Mouse (Mus musculus) cerebellum, adult 11 months (tissue): Measurements from ENCODE around the gene Pcbd1.
"Not testable (repeated sequence)": the region's sequence is repeated elsewhere in the genome, so short reads cannot be mapped to it uniquely, and the experiment has no call there.

Source experiments
- DNase-seq: peaks from one replicate; pipeline ENCODE4 v3.0.0; 2022

The Pcbd1 gene

DNA sequence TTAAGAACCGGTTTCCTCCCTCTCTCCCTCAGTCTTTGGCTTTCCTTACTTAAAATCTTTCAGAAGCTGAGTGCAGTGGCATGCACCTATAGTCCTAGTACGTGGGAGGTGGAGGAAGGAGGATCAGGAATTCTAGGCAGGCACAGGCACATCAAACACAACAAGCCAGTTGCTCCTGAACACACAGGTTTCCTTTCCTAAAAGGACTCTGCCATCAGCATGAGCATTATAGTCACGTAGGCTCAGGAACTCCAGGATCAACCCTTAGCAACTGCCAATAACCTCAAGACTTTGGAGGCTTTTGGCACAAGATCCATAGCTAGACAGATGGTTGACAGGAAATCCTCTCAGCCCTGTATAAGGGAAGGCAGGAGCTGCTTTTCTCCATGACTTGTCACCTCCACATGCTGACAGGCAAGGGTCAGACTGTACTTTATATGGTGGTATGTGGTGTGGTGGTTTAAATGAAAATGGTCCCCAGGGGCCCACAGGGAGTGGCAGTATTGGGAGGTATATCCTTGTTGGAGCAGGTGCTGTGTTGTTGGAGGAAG is 14.5 kb downstream of the Pcbd1 start:
- DNase-seq = peak; percentile 39

DNA sequence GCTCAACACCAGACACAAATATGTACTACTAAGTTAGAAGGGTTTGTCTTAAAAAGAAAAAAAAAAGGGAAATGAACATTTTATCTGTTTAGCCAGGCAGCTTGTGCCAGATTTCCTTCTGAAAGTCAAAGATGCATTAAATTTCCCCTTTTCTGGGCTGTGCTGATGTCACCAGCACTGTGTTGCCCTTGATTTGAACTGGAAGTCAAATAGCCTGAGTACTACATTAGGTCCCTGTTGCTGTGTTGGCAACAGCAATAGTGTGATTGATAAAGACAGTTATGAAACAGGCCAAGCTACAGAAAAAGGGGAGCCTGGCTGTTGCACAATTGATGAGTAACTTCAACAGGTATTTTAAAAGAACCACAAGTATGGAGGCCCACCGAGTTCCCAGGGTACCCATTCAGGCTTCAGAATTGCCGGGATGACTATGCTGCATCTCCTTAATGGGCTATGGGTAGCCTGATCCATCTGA is 25.2 kb downstream of the Pcbd1 start:
- DNase-seq = no peak

GRCm38 (mm10) chr10:61121732-61122131 is 32.6 kb downstream of the Pcbd1 start:
- not testable (repeated sequence) for DNase-seq

- DNase-seq = no peak
These were observed 34.3 kb downstream of the Pcbd1 start for GRCm38 (mm10) chr10:61123276-61123913.

GRCm38 (mm10) chr10:61124462-61124861 is 35.3 kb downstream of the Pcbd1 start:
- DNase-seq = no peak

DNA sequence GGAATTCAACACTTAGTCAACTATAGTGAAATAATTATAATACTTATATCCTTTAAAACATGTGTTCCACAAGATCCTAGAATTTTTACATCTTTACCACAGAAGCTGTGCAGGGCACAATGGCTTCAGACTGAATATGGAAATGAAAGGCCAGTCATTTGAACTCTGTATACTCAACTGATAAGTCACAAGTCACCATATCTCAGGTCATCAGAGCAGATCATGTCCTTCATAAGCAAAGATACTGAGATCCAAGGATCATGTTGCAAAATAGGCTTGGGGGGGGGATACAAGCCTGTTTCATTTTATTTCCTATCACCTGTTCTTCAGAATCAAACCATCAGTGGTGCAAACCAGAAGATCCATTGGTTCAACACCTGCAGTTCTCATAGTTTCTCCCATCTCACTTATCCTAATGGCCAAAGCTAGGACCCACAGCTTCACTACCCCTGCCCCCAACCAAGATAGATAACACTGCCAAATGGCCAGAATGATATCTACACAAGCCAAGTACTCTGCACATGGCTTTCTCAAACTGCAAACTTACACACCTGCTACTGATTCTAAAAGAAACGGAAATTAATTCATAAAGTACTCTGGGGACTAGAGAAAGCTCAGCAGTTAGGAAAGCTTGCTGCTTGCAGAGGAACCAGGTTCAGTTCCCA is 39.7 kb downstream of the Pcbd1 start:
- no peak for DNase-seq

DNA sequence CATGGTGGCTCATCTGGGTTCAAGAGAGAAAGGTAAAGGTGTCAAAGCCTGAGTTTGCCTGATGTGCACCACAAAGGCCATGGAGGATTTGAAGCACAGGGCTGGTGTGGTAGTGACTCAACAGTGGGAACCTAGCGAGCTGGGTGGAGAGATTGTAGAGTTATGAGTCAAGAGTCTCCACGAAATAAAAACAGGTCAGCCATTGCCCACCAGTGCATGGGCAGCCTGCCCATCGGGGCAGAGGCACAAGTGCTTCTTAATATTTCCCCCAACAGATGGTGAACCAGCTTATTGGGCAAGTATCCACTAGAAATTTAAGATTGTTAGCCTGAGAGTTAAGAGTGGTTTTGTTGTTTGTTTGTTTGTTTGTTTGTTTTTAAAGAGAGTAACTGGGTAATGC is 41.8 kb downstream of the Pcbd1 start:
- no peak for DNase-seq

GRCm38 (mm10) chr10:61134041-61134440 is 44.9 kb downstream of the Pcbd1 start:
- no peak for DNase-seq

GRCm38 (mm10) chr10:61135226-61135839 is 46.2 kb downstream of the Pcbd1 start:
- DNase-seq = no peak

DNA sequence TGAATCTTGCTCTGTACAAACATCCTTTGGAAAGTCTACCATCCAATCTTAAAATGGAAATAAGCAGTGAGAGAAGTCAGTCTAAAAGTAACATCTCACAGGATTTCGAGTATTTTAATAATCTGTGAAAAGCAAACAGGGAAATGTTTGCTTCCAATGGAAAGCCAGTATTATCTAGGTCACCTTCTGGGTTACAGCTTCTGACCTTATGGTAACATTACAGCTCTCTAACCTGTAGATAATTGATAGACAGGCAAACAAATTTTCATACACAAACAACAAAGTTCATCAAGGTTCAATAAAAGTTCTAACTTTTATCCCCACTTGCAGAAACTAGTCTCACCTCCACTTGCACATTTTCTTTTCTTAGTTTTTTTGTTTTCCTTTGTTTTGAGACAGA is 48.4 kb downstream of the Pcbd1 start:
- no peak for DNase-seq

DNA sequence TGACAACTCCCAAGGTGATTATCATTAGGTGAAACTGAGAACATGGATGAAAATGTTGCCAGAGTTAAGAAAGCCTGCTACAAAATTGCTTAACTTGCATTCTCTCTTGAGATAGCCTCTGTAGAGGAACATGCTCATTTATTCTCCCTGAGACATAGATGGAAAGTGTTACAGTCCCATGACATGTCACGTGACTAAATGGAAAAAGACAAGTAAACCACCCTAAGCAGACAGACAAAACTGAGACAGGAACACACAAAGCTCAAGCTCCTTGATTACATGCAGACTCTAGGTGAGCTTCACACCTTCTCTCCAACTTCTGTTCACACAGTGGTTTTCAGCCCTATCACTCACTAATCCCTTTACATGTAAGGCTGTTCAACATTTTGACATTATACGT is 54.2 kb downstream of the Pcbd1 start:
- DNase-seq = no peak
